Comparison of ENCODE assay signal across 9 mouse cellular contexts in genomic region chr12:79511454-79512204, GRCm38 (mm10).
DNase-seq lines count a peak whose midpoint lies in the region; ATAC-seq and TF ChIP-seq lines count a peak whose summit lies in the region.
"Had no signal": no experiment of that assay in that cellular context is flagged by ENCODE, and none has a peak within 500 bp of the region (broad histone marks: within the 10 kb centered on the region; RNA-seq: fewer than 3 reads in every experiment).

No protein-coding gene starts in this region.

- TF ChIP-seq CTCF in midbrain, postnatal 0 days (IDR thresholded peaks at IDR 0.05): no peak

- H3K4me1 ChIP-seq in neural tube, embryonic 11.5 days (ENCODE audit: control insufficient read depth, insufficient read depth, low read length): peaks cover 23% of the 10 kb centered on the region
- peaks cover 47% of the 10 kb centered on the region for H3K4me1 ChIP-seq in embryonic facial prominence, embryonic 14.5 days (ENCODE audit: control insufficient read depth, insufficient read depth, low read length)
- 0 out of 2 replicates have a peak, but pooled peaks cover 6% of the 10 kb centered on the region for H3K4me1 ChIP-seq in midbrain, postnatal 0 days (ENCODE audit: insufficient read depth, low read length)

- H3K36me3 ChIP-seq in neural tube, embryonic 11.5 days (ENCODE audit: control insufficient read depth, insufficient read depth, low read length): no peaks in the 10 kb centered on the region
- no peaks in the 10 kb centered on the region for H3K36me3 ChIP-seq in embryonic facial prominence, embryonic 14.5 days (ENCODE audit: control insufficient read depth, insufficient read depth, low read length)
- no peaks in the 10 kb centered on the region for H3K36me3 ChIP-seq in midbrain, postnatal 0 days (ENCODE audit: insufficient read depth, low read length)
- H3K36me3 ChIP-seq: neural tube, embryonic 12.5 days had no signal

- no peaks in the 10 kb centered on the region for H3K9me3 ChIP-seq in neural tube, embryonic 11.5 days (ENCODE audit: control insufficient read depth, low read length)
- no peaks in the 10 kb centered on the region for H3K9me3 ChIP-seq in embryonic facial prominence, embryonic 14.5 days (ENCODE audit: control insufficient read depth, low read length)
- H3K9me3 ChIP-seq in midbrain, postnatal 0 days (ENCODE audit: low read length): no peaks in the 10 kb centered on the region
- H3K9me3 ChIP-seq: neural tube, embryonic 12.5 days had no signal

- no peak overlapping the region for H3K4me2 ChIP-seq in neural tube, embryonic 11.5 days (ENCODE audit: low read depth)
- peak overlapping the region; percentile 1; the same call in 1 of the 2 replicates for H3K4me2 ChIP-seq in embryonic facial prominence, embryonic 14.5 days (ENCODE audit: low read depth, low read length)
- no peak overlapping the region for H3K4me2 ChIP-seq in midbrain, postnatal 0 days (ENCODE audit: low read depth, low read length, poor library complexity, severe bottlenecking)
- H3K4me2 ChIP-seq: neural tube, embryonic 12.5 days had no signal

- DNase-seq in neural tube, embryonic 11.5 days (ENCODE audit: low spot score): no peak
- DNase-seq in neural tube, embryonic 10.5 days (ENCODE audit: extremely low spot score, low spot score): no peak
- peak; percentile 91 for DNase-seq in embryonic facial prominence, embryonic 14.5 days (ENCODE audit: low spot score)
- peak; percentile 62 to 64 for DNase-seq in heart, adult 18-20 months
- DNase-seq in layer of hippocampus, adult 9-11 months: peak; percentile 81
- DNase-seq in midbrain, postnatal 0 days (ENCODE audit: low spot score): peak; percentile 82
- DNase-seq in embryo, embryonic 9.5 days (ENCODE audit: extremely low spot score): no peak

- H3K27me3 ChIP-seq in neural tube, embryonic 11.5 days (ENCODE audit: control insufficient read depth, insufficient read depth, low read length): no peaks in the 10 kb centered on the region
- H3K27me3 ChIP-seq in embryonic facial prominence, embryonic 14.5 days (replicated peaks; ENCODE audit: control insufficient read depth, insufficient read depth, low read length): no peaks in the 10 kb centered on the region
- H3K27me3 ChIP-seq in midbrain, postnatal 0 days (ENCODE audit: insufficient read depth, low read length): no peaks in the 10 kb centered on the region
- H3K27me3 ChIP-seq: neural tube, embryonic 12.5 days had no signal

- 66% methylated on average over 11 of the region's 11 CpGs for WGBS in neural tube, embryonic 11.5 days
- WGBS in embryonic facial prominence, embryonic 14.5 days: 27% methylated on average over 11 of the region's 11 CpGs
- WGBS in midbrain, postnatal 0 days: 47% methylated on average over 11 of the region's 11 CpGs

- H3K4me3 ChIP-seq in neural tube, embryonic 11.5 days (ENCODE audit: low read depth, low read length): no peak overlapping the region
- H3K4me3 ChIP-seq in embryonic facial prominence, embryonic 14.5 days (ENCODE audit: low read depth, low read length): no peak overlapping the region
- no peak overlapping the region for H3K4me3 ChIP-seq in midbrain, postnatal 0 days (ENCODE audit: low read depth, low read length)
- H3K4me3 ChIP-seq: neural tube, embryonic 12.5 days had no signal

- no peak for ATAC-seq in neural tube, embryonic 11.5 days (ENCODE audit: insufficient read depth, low FRiP score, low TSS enrichment)
- ATAC-seq in embryonic facial prominence, embryonic 14.5 days (ENCODE audit: low read depth): peak; percentile 76
- ATAC-seq in midbrain, postnatal 0 days (ENCODE audit: low FRiP score): peak; percentile 54
- ATAC-seq in activated CD4-positive, CD25-positive, alpha-beta regulatory T cell, adult 4 months: no peak

- no peak overlapping the region for H3K27ac ChIP-seq in neural tube, embryonic 11.5 days (ENCODE audit: low read depth, low read length)
- H3K27ac ChIP-seq in embryonic facial prominence, embryonic 14.5 days (replicated peaks; ENCODE audit: low read depth, low read length): peak overlapping the region; percentile 92
- H3K27ac ChIP-seq in midbrain, postnatal 0 days (ENCODE audit: low read depth, low read length): peak overlapping the region; percentile 8; the same call in 1 of the 2 replicates
- H3K27ac ChIP-seq: neural tube, embryonic 12.5 days had no signal

- H3K9ac ChIP-seq in neural tube, embryonic 11.5 days (ENCODE audit: low read length): peak overlapping the region; percentile 37; the same call in 1 of the 2 replicates
- no peak overlapping the region; the same call in 1 of the 2 replicates for H3K9ac ChIP-seq in embryonic facial prominence, embryonic 14.5 days (ENCODE audit: low read depth, low read length)
- H3K9ac ChIP-seq in midbrain, postnatal 0 days (replicated peaks; ENCODE audit: low read length, poor library complexity, severe bottlenecking): no peak overlapping the region
- H3K9ac ChIP-seq: neural tube, embryonic 12.5 days had no signal

Comparison
In these comparisons a context has a peak if more than half of its experiments do, and no peak if none do; other contexts are left out.
1. ATAC-seq: peak in embryonic facial prominence, embryonic 14.5 days (single experiment) and midbrain, postnatal 0 days (single experiment); none in neural tube, embryonic 11.5 days (single experiment) and activated CD4-positive, CD25-positive, alpha-beta regulatory T cell, adult 4 months (single experiment).
2. DNase-seq: peak in embryonic facial prominence, embryonic 14.5 days (single experiment), heart, adult 18-20 months (2 of 2), layer of hippocampus, adult 9-11 months (single experiment) and midbrain, postnatal 0 days (single experiment); none in neural tube, embryonic 11.5 days (single experiment), neural tube, embryonic 10.5 days (single experiment) and embryo, embryonic 9.5 days (single experiment).